Mouse (Mus musculus) midbrain, postnatal 0 days (tissue): ENCODE measurements around the gene Neu2. TPM values are rescaled to one million over a fixed set of nuclear protein-coding genes. Genes with fewer than 3 reads are reported as not detected.
A peak's percentile ranks its signal among the peaks of the same experiment; 100 is the strongest.

ENCODE experiments used
- ATAC-seq: fragments of 200-750 bp; cut with Nextera tagmentation; 2 replicates; pipeline ENCODE4 v1.8.0; 2017; ENCODE audit warnings: moderate number of reproducible peaks, mild to moderate bottlenecking, moderate TSS enrichment, moderate library complexity; ENCODE audit not compliant: low FRiP score
- DNase-seq: peaks from one replicate; pipeline ENCODE4 v3.0.0-alpha.2; 2015; ENCODE audit warnings: low spot score
- H3K27ac ChIP-seq: fragments of 300-500 bp; sonication (generic); 2 replicates; pipeline ENCODE4 v1.5.1; 2014; ENCODE audit warnings: low read depth, mild to moderate bottlenecking, low read length, mixed read lengths
- H3K27me3 ChIP-seq: fragments of 300-500 bp; sonication (generic); 2 replicates; pipeline ENCODE4 v1.6.1; 2014; ENCODE audit warnings: low read length, control low read depth, mixed read lengths; ENCODE audit not compliant: insufficient read depth
- H3K36me3 ChIP-seq: fragments of 300-500 bp; sonication (generic); 2 replicates; pipeline ENCODE4 v1.6.1; 2014; ENCODE audit warnings: low read length, control low read depth, mixed read lengths; ENCODE audit not compliant: insufficient read depth
- H3K4me1 ChIP-seq: fragments of 300-500 bp; sonication (generic); 2 replicates; pipeline ENCODE4 v1.6.1; 2014; ENCODE audit warnings: mild to moderate bottlenecking, control low read depth, antibody characterized with exemption, low read length, mixed read lengths; ENCODE audit not compliant: insufficient read depth
- H3K4me2 ChIP-seq: fragments of 300-500 bp; sonication (generic); 2 replicates; pipeline ENCODE4 v1.6.1; 2014; ENCODE audit warnings: low read depth, mild to moderate bottlenecking, low read length, mixed read lengths; ENCODE audit not compliant: poor library complexity, severe bottlenecking
- H3K4me3 ChIP-seq: fragments of 300-500 bp; sonication (generic); 2 replicates; pipeline ENCODE4 v1.5.1; 2014; ENCODE audit warnings: low read depth, mild to moderate bottlenecking, low read length, moderate library complexity
- H3K9ac ChIP-seq: fragments of 300-500 bp; sonication (generic); replicated peaks from 2 replicates; pipeline ENCODE4 v1.6.1; 2014; ENCODE audit warnings: mild to moderate bottlenecking, low read length, moderate library complexity, mixed read lengths; ENCODE audit not compliant: poor library complexity, severe bottlenecking
- H3K9me3 ChIP-seq: fragments of 300-500 bp; sonication (generic); 2 replicates; pipeline ENCODE4 v1.6.1; 2016; ENCODE audit warnings: low read length, control low read depth
- CTCF ChIP-seq: IDR thresholded peaks from 2 replicates; pipeline ENCODE4 v1.5.1; 2016; ENCODE audit warnings: antibody characterized with exemption, mild to moderate bottlenecking
- WGBS: fragments of 180-500 bp; shearing (Covaris S2); extraction: QIAGEN DNeasy Blood & Tissue Kit; methylation state at CpG from one replicate; pipeline ENCODE4 v1.1.7; 2014; 5-methylcytosine and 5-hydroxymethylcytosine counted together
- polyA plus RNA-seq: library from polyadenylated mRNA; unstranded; fragments of >200 nt; fragmentation: Nextera tagmentation; extraction: Ambion mirVana; gene quantifications from 2 replicates; pipeline ENCODE4 v1.2.1, GENCODE M21; 2015
- total RNA-seq: library from RNA; depleted of rRNA; stranded (reverse); fragments of >200 nt; gene quantifications from 2 replicates; pipeline ENCODE4 v1.2.3, GENCODE M21; 2014

Neu2 gene
- total and polyA plus RNA-seq, 2 experiments from 2014 or later: 1.1 to 1.3 TPM

DNA sequence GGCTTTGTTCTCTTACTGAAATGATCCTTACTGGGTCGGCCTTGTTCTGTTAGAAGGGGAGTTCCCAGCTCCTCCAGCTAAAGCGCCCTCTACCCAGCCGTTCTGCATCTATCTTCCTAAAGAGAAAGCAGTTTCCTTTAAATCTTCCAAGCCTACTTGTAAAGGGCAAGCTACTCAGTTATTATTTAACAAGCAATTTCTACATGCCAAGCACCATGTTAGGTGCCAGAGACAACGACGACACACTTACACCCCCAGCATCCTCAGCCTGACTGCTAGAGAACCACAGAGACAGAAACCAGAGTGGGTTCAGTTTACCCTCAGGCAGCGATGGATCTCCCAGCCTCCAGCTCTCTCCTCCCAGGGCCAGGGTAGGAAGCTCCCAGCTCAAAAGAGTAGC lies 1.8 kb upstream of the Neu2 start:
- H3K9me3 ChIP-seq: no peaks in the 10 kb centered on the region
- 65% methylated on average over 6 of the region's 6 CpGs for WGBS
- peaks cover 3% of the 10 kb centered on the region; the same call in 1 of the 2 replicates for H3K4me1 ChIP-seq
- ATAC-seq (no peak), DNase-seq (no peak)
- H3K4me3 ChIP-seq: no peak overlapping the region
- no peaks in the 10 kb centered on the region for H3K36me3 ChIP-seq
- no peak overlapping the region for H3K27ac ChIP-seq
- no peak overlapping the region for H3K9ac ChIP-seq
- TF ChIP-seq CTCF: no peak; the same call in 1 of the 2 replicates
- H3K4me2 ChIP-seq: no peak overlapping the region
- no peaks in the 10 kb centered on the region for H3K27me3 ChIP-seq

DNA sequence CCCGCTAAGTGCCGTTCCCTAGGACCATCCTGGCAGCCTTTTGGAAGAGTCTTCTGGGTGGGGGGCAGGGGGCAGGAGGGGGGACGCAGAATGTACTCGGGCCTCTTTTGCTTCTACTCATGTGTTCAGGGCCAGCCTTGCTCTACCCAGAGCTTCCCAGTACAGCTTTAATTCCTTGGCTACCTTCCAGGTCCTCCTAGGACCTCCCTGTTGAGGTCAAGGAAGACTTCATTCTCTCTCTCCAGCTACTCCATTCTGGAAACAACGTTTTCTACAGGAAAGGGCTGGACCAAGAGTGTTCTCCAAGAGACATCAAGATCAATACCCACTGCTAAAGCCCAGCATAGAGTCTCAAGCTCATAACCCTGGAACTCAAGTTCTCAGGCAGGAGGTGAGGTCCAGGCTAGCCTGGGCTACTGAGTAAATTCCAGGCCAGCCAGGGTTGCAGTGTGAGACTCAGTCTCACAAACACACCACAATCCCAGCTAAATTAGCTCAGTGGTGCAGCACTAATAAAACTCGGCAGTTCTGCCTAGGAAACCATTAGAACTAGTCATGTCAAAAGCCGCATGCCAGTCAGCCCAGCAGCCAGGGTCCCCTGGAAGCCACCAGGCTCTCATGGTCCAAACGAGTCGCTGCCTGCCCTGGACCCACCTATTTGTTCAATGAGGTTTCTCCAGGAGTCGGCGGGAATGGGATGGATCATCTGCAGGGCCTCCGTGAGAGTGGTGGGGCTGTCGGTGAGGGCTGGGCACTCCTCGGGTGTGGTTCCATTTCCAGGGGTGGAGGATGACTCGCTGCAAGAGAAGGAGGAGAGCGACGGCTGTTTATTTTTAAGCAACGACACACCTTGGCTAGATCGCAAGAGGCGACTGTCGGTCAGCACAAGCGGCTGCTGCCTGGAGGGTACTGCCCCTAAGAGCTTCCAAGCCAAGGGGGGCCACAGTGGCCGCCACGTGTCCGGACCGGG lies 813 bp upstream of the Neu2 start:
- no peak; the same call in 1 of the 2 replicates for ATAC-seq
- H3K27ac ChIP-seq: no peak overlapping the region
- no peaks in the 10 kb centered on the region for H3K27me3 ChIP-seq
- no peak for TF ChIP-seq CTCF
- H3K9ac ChIP-seq: peak overlapping the region; percentile 79
- H3K36me3 ChIP-seq: no peaks in the 10 kb centered on the region
- DNase-seq: no peak
- H3K4me1 ChIP-seq: peaks cover 3% of the 10 kb centered on the region; the same call in 1 of the 2 replicates
- no peaks in the 10 kb centered on the region for H3K9me3 ChIP-seq
- peak overlapping the region; percentile 79 for H3K4me3 ChIP-seq
- H3K4me2 ChIP-seq: peak overlapping the region; percentile 94
- 23% methylated on average over 26 of the region's 26 CpGs for WGBS

DNA sequence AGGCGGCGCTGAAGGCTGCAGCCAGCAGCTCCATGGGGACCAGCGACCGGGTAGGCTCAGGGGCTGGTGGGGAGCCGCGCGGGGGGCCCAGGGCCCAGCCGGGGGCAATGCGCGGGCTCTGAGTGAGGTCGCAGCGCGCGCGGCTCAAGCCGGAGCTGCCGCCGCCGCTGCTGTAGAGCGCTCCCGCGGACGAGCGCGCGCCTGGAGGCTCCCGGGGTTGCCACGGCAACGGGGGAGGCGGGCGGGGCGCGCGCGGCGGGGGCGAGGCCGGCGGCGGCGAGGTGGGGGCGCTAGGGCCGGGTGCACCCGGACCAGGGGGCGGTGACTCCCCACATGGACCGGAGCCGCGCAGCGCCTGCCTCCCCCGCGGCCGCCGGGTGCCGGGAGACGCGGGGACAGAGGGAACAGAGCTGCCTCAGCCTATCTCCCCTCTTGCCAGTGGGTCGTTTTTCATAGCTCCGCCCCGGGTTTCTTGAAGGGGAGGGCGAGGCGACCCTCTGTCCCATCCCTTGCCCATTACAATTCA lies 540 bp downstream of the Neu2 start:
- Histone ChIP-seq H3K4me3 (peak overlapping the region; percentile 79), H3K9me3 (no peaks in the 10 kb centered on the region), H3K4me1 (peaks cover 3% of the 10 kb centered on the region; the same call in 1 of the 2 replicates), H3K27ac (no peak overlapping the region), H3K27me3 (no peaks in the 10 kb centered on the region), H3K4me2 (peak overlapping the region; percentile 94), H3K9ac (peak overlapping the region; percentile 79), H3K36me3 (no peaks in the 10 kb centered on the region)
- TF ChIP-seq CTCF: no peak
- ATAC-seq: peak; percentile 89
- WGBS: under 1% methylated on average over 32 of the region's 61 CpGs
- peak; percentile 75 for DNase-seq

DNA sequence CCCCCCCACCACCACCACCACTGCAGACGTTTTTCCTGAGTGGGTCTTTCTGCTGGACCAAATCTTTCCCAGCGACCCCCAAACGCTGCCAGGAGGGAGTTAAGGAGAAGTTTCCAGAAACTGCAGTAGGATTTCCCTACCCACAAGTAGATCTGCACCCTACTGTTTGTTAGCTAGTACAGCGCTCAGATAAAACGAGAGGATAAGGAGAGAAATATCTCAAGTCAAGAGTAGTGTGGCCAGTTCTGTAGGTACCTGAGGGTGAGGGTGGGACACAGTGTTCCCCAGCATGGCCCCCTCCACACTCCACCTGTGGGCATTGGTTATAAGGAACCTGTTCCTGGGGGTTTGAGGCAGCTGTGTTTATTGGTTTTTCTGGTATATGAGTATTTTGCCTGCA lies 1.2 kb downstream of the Neu2 start:
- Histone ChIP-seq H3K27me3 (no peaks in the 10 kb centered on the region), H3K27ac (no peak overlapping the region), H3K4me2 (peak overlapping the region; percentile 94), H3K4me1 (peaks cover 3% of the 10 kb centered on the region; the same call in 1 of the 2 replicates), H3K4me3 (peak overlapping the region; percentile 79), H3K9ac (peak overlapping the region; percentile 79; the same call in 1 of the 2 replicates), H3K9me3 (no peaks in the 10 kb centered on the region), H3K36me3 (no peaks in the 10 kb centered on the region)
- WGBS: 8% methylated on average over 5 of the region's 5 CpGs
- DNase-seq: no peak
- ATAC-seq: no peak
- TF ChIP-seq CTCF: peak; percentile 36

DNA sequence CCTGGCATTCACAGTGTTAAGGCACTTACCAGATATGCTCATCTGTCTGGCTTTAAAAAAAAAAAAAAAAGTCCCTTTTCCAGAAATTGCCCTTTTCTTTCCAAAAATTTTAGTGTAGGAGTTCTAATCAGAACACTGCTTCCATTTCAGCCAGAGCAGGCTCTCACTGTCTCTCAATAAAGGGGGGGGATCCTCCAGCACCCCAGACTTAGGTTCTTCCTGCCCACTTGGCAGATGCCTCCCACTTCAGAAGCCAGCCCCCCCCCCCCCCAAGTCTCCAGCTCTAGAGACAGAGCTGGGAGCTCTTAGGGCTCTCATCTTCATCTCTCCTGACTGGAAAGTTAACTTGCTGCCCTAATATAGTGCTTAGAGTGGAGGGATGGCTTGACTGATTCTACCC lies 10.8 kb downstream of the Neu2 start:
- no peaks in the 10 kb centered on the region for H3K36me3 ChIP-seq
- H3K4me2 ChIP-seq: peak overlapping the region; percentile 26; the same call in 1 of the 2 replicates
- H3K4me1 ChIP-seq: no peaks in the 10 kb centered on the region
- no peak overlapping the region for H3K9ac ChIP-seq
- H3K9me3 ChIP-seq: no peaks in the 10 kb centered on the region
- no peak overlapping the region for H3K27ac ChIP-seq
- ATAC-seq: no peak
- no peak for DNase-seq
- no peak overlapping the region for H3K4me3 ChIP-seq
- H3K27me3 ChIP-seq: no peaks in the 10 kb centered on the region
- no peak for TF ChIP-seq CTCF

DNA sequence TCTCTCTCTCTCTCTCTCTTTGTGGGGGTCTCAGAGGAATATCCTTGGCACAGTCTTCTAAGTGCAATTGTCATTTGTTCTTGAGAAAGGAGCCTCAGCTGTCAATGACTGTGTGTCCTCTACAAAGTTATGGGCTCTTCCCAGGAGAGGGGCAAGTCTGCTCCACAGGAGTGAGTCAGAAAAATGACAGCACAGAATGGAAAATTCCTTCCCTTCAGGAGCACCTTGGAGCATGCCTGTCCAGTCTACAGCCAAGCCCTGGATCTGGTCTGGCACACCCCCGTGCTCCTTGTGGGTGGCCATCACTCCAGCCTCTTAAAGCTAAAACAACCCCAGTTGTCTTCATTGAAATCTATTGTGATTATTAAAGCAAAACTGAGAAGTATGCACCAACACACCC lies 11.8 kb downstream of the Neu2 start:
- Histone ChIP-seq H3K4me2 (no peak overlapping the region), H3K27ac (no peak overlapping the region), H3K27me3 (no peaks in the 10 kb centered on the region), H3K4me3 (no peak overlapping the region), H3K9me3 (no peaks in the 10 kb centered on the region), H3K9ac (no peak overlapping the region), H3K36me3 (no peaks in the 10 kb centered on the region), H3K4me1 (no peaks in the 10 kb centered on the region)
- no peak for TF ChIP-seq CTCF
- no peak for ATAC-seq
- DNase-seq: no peak
- WGBS: 72% methylated on average over 1 of the region's 1 CpGs
